Mouse (Mus musculus) heart, adult 2 months (tissue): Measurements from ENCODE around the gene Ugt1a10. TPM values are rescaled to one million over a fixed set of nuclear protein-coding genes. Genes with fewer than 3 reads are reported as not detected.

Source experiments
- DNase-seq, 2 experiments: peaks; one replicate each; pipeline ENCODE4 v3.0.0; 2021
- H3K27ac ChIP-seq: fragments of 200-600 bp; 2 replicates; pipeline ENCODE4 v1.8.1; 2022
- H3K27me3 ChIP-seq: fragments of 200-500 bp; 2 replicates; pipeline ENCODE4 v1.6.1; 2012; ENCODE audit warnings: mild to moderate bottlenecking, low read length, inconsistent platforms, mixed read lengths; ENCODE audit not compliant: control insufficient read depth, insufficient read depth
- H3K36me3 ChIP-seq: fragments of 200-500 bp; 2 replicates; pipeline ENCODE4 v1.6.1; 2012; ENCODE audit warnings: low read length, inconsistent platforms; ENCODE audit not compliant: control insufficient read depth, insufficient read depth
- H3K4me1 ChIP-seq: fragments of 200-500 bp; 2 replicates; pipeline ENCODE4 v1.6.1; 2011; ENCODE audit warnings: low read length; ENCODE audit not compliant: control insufficient read depth, insufficient read depth
- H3K4me3 ChIP-seq: fragments of 200-600 bp; 2 replicates; pipeline ENCODE4 v1.8.1; 2022
- H3K79me2 ChIP-seq: fragments of 200-500 bp; replicated peaks from 2 replicates; pipeline ENCODE4 v1.6.1; 2012; ENCODE audit warnings: mild to moderate bottlenecking, inconsistent platforms, low read length, moderate library complexity, mixed read lengths; ENCODE audit not compliant: control insufficient read depth, insufficient read depth
- H3K9ac ChIP-seq: fragments of 200-500 bp; 2 replicates; pipeline ENCODE4 v1.6.1; 2012; ENCODE audit warnings: low read depth, mild to moderate bottlenecking, control low read depth, inconsistent platforms, low read length, mixed read lengths
- CTCF ChIP-seq: fragments of 200-600 bp; IDR thresholded peaks from 2 replicates; pipeline ENCODE4 v1.8.1; 2022; ENCODE audit warnings: antibody characterized with exemption, mild to moderate bottlenecking, moderate library complexity
- EP300 ChIP-seq: fragments of 200-500 bp; IDR thresholded peaks from 2 replicates; pipeline ENCODE4 v1.6.1; 2011; ENCODE audit warnings: low read depth, low read length, control low read depth; ENCODE audit not compliant: insufficient read depth
- POLR2A ChIP-seq: fragments of 200-500 bp; IDR thresholded peaks from 2 replicates; pipeline ENCODE4 v1.6.1; 2011; ENCODE audit warnings: mild to moderate bottlenecking, low read depth, low read length, control low read depth; ENCODE audit not compliant: insufficient read depth
- WGBS: fragments of 180-500 bp; shearing (Covaris S2); methylation state at CpG from one replicate; pipeline ENCODE4 v1.1.7; 2018; 5-methylcytosine and 5-hydroxymethylcytosine counted together
- intact Hi-C: fragments of 180-260 bp; cut with DNase I; formaldehyde crosslinking; loops from one replicate; pipeline ENCODE4 v1.15.1; 2025
- polyA plus RNA-seq: library from polyadenylated mRNA; depleted of rRNA; stranded (reverse); fragments of >200 nt; gene quantifications from 2 replicates; pipeline ENCODE4 v1.2.3, GENCODE M21; 2012
- total RNA-seq, 2 experiments: library from RNA; stranded (reverse); gene quantifications; 2 replicates each; pipeline ENCODE4 v1.2.3; 2021

Ugt1a10 gene
- total and polyA plus RNA-seq, 3 experiments = not detected

- WGBS = 84% methylated on average over 1 of the region's 1 CpGs
- no peak overlapping the region for H3K27ac ChIP-seq
- H3K36me3 ChIP-seq = no peaks in the 10 kb centered on the region
- intact Hi-C loops = no loop called here
- H3K79me2 ChIP-seq = no peaks in the 10 kb centered on the region
- DNase-seq = no peak
- no peaks in the 10 kb centered on the region for H3K4me1 ChIP-seq
- H3K27me3 ChIP-seq = no peaks in the 10 kb centered on the region
- TF ChIP-seq POLR2A (no peak), EP300 (no peak), CTCF (no peak)
- H3K9ac ChIP-seq = no peak overlapping the region
- H3K4me3 ChIP-seq = no peak overlapping the region
Observed at GRCm38 (mm10) chr1:88179657-88180056, 124.5 kb downstream of the Ugt1a10 start.

- no peaks in the 10 kb centered on the region for H3K27me3 ChIP-seq
- WGBS = 88% methylated on average over 5 of the region's 5 CpGs
- H3K9ac ChIP-seq = no peak overlapping the region
- no peaks in the 10 kb centered on the region for H3K79me2 ChIP-seq
- intact Hi-C loops = no loop called here
- no peak overlapping the region for H3K27ac ChIP-seq
- no peaks in the 10 kb centered on the region for H3K36me3 ChIP-seq
- DNase-seq = no peak
- H3K4me3 ChIP-seq = no peak overlapping the region
- TF ChIP-seq CTCF (no peak), EP300 (no peak), POLR2A (no peak)
- no peaks in the 10 kb centered on the region for H3K4me1 ChIP-seq
Observed at GRCm38 (mm10) chr1:88186325-88186935, 131.2 kb downstream of the Ugt1a10 start.

- WGBS = 72% methylated on average over 3 of the region's 3 CpGs
Observed at GRCm38 (mm10) chr1:88192136-88192535, 136.9 kb downstream of the Ugt1a10 start.

GRCm38 (mm10) chr1:88195687-88196086, 140.5 kb downstream of the Ugt1a10 start:
- no peaks in the 10 kb centered on the region for H3K79me2 ChIP-seq
- 84% methylated on average over 1 of the region's 1 CpGs for WGBS
- no peak overlapping the region for H3K27ac ChIP-seq
- no peak overlapping the region for H3K4me3 ChIP-seq
- no peaks in the 10 kb centered on the region for H3K36me3 ChIP-seq
- intact Hi-C loops = no loop called here
- H3K9ac ChIP-seq = no peak overlapping the region
- 0 out of 2 replicates have a peak, but pooled peaks cover 1% of the 10 kb centered on the region for H3K27me3 ChIP-seq
- no peaks in the 10 kb centered on the region for H3K4me1 ChIP-seq
- no peak for DNase-seq
- TF ChIP-seq EP300 (no peak), CTCF (no peak), POLR2A (no peak)

More at GRCm38 (mm10) chr1:88192136-88192535, 136.9 kb downstream of the Ugt1a10 start:
- DNase-seq = no peak
- no peaks in the 10 kb centered on the region for H3K27me3 ChIP-seq
- H3K9ac ChIP-seq = no peak overlapping the region
- TF ChIP-seq EP300 (no peak), POLR2A (no peak), CTCF (no peak)
- no peaks in the 10 kb centered on the region for H3K36me3 ChIP-seq
- no peak overlapping the region for H3K4me3 ChIP-seq
- H3K27ac ChIP-seq = no peak overlapping the region
- intact Hi-C loops = no loop called here
- H3K4me1 ChIP-seq = no peaks in the 10 kb centered on the region
- no peaks in the 10 kb centered on the region for H3K79me2 ChIP-seq

GRCm38 (mm10) chr1:88197443-88197842, 142.3 kb downstream of the Ugt1a10 start:
- no peak overlapping the region for H3K4me3 ChIP-seq
- no peaks in the 10 kb centered on the region for H3K36me3 ChIP-seq
- intact Hi-C loops = no loop called here
- H3K79me2 ChIP-seq = no peaks in the 10 kb centered on the region
- no peak for DNase-seq
- TF ChIP-seq CTCF = no peak
- TF ChIP-seq EP300 = no peak
- TF ChIP-seq POLR2A = no peak
- H3K4me1 ChIP-seq = no peaks in the 10 kb centered on the region
- WGBS = 63% methylated on average over 3 of the region's 3 CpGs
- H3K27me3 ChIP-seq = 0 out of 2 replicates have a peak, but pooled peaks cover 1% of the 10 kb centered on the region
- H3K9ac ChIP-seq = no peak overlapping the region
- H3K27ac ChIP-seq = no peak overlapping the region

GRCm38 (mm10) chr1:88199996-88200395, 144.8 kb downstream of the Ugt1a10 start:
- no peak for DNase-seq
- H3K27ac ChIP-seq = no peak overlapping the region
- intact Hi-C loops = no loop called here
- H3K27me3 ChIP-seq = 0 out of 2 replicates have a peak, but pooled peaks cover 1% of the 10 kb centered on the region
- H3K9ac ChIP-seq = no peak overlapping the region
- 46% methylated on average over 2 of the region's 2 CpGs for WGBS
- no peak overlapping the region for H3K4me3 ChIP-seq
- no peaks in the 10 kb centered on the region for H3K4me1 ChIP-seq
- TF ChIP-seq EP300 (no peak), CTCF (no peak), POLR2A (no peak)
- H3K36me3 ChIP-seq = no peaks in the 10 kb centered on the region
- H3K79me2 ChIP-seq = no peaks in the 10 kb centered on the region
